Mouse (Mus musculus) retina, embryonic 14.5 days (tissue): ENCODE measurements around the gene Atxn7l1.
A peak's percentile ranks its signal among the peaks of the same experiment; 100 is the strongest.

ENCODE experiments used
- DNase-seq: peaks from one replicate; pipeline ENCODE4 v3.0.0-alpha.2; 2015; ENCODE audit warnings: low spot score

Gene Atxn7l1

GRCm38 (mm10) chr12:33277427-33277826 lies 129.9 kb downstream of the Atxn7l1 start:
- no peak for DNase-seq

- no peak for DNase-seq
Observed at GRCm38 (mm10) chr12:33279159-33279558, 131.7 kb downstream of the Atxn7l1 start.

- peak; percentile 61 for DNase-seq
Observed at GRCm38 (mm10) chr12:33280805-33281204, 133.3 kb downstream of the Atxn7l1 start.

- DNase-seq = no peak
Observed at GRCm38 (mm10) chr12:33284344-33284936, 136.9 kb downstream of the Atxn7l1 start.

GRCm38 (mm10) chr12:33285354-33285753 lies 137.9 kb downstream of the Atxn7l1 start:
- no peak for DNase-seq

GRCm38 (mm10) chr12:33285933-33286649 lies 138.6 kb downstream of the Atxn7l1 start:
- DNase-seq = no peak

GRCm38 (mm10) chr12:33287686-33288085 lies 140.2 kb downstream of the Atxn7l1 start:
- no peak for DNase-seq

GRCm38 (mm10) chr12:33288746-33289145 lies 141.3 kb downstream of the Atxn7l1 start:
- DNase-seq = no peak

GRCm38 (mm10) chr12:33302070-33302469 lies 154.6 kb downstream of the Atxn7l1 start:
- peak; percentile 63 for DNase-seq

- peak; percentile 43 for DNase-seq
Observed at GRCm38 (mm10) chr12:33302523-33303383, 155.3 kb downstream of the Atxn7l1 start.

- DNase-seq = no peak
Observed at GRCm38 (mm10) chr12:33303384-33303770, 155.9 kb downstream of the Atxn7l1 start.

GRCm38 (mm10) chr12:33305106-33305505 lies 157.6 kb downstream of the Atxn7l1 start:
- DNase-seq = no peak

- DNase-seq = no peak
Observed at GRCm38 (mm10) chr12:33306476-33306875, 159.0 kb downstream of the Atxn7l1 start.

- DNase-seq = no peak
Observed at GRCm38 (mm10) chr12:33308668-33309067, 161.2 kb downstream of the Atxn7l1 start.

GRCm38 (mm10) chr12:33313828-33314671 lies 166.6 kb downstream of the Atxn7l1 start:
- peak; percentile 54 for DNase-seq

- DNase-seq = no peak
Observed at GRCm38 (mm10) chr12:33314924-33315643, 167.6 kb downstream of the Atxn7l1 start.

- DNase-seq = no peak
Observed at GRCm38 (mm10) chr12:33315804-33316203, 168.3 kb downstream of the Atxn7l1 start.

- no peak for DNase-seq
Observed at GRCm38 (mm10) chr12:33317792-33318530, 170.5 kb downstream of the Atxn7l1 start.

GRCm38 (mm10) chr12:33322547-33322946 lies 175.1 kb downstream of the Atxn7l1 start:
- no peak for DNase-seq

- no peak for DNase-seq
Observed at GRCm38 (mm10) chr12:33323821-33324220, 176.3 kb downstream of the Atxn7l1 start.
